Mouse (Mus musculus) large intestine, adult 2 months (tissue): Measurements from ENCODE around the gene Mcrip1. TPM values are rescaled to one million over a fixed set of nuclear protein-coding genes. Genes with fewer than 3 reads are reported as not detected.
"Not testable (repeated sequence)": the region's sequence is repeated elsewhere in the genome, so short reads cannot be mapped to it uniquely, and the experiment has no call there.

Experiments used
- DNase-seq: peaks from one replicate; pipeline ENCODE4 v3.0.0-alpha.2; 2012; ENCODE audit warnings: low read depth, low spot score
- WGBS: fragments of 180-500 bp; shearing (Covaris S2); methylation state at CpG from one replicate; pipeline ENCODE4 v1.1.7; 2018; 5-methylcytosine and 5-hydroxymethylcytosine counted together
- polyA plus RNA-seq: library from polyadenylated mRNA; depleted of rRNA; stranded (reverse); fragments of >200 nt; gene quantifications from 2 replicates; pipeline ENCODE4 v1.2.3, GENCODE M21; 2012; rRNA removed

Mcrip1 gene
- polyA plus RNA-seq = 36.6 and 46.6 TPM in 2 replicates

- DNase-seq = no peak
- WGBS = under 1% methylated on average over 63 of the region's 87 CpGs
Observed at GRCm38 (mm10) chr11:120549168-120549945, at the start of gene Mcrip1. Gene Mcrip1, minus strand, starts transcription at chr11:120549727.

DNA sequence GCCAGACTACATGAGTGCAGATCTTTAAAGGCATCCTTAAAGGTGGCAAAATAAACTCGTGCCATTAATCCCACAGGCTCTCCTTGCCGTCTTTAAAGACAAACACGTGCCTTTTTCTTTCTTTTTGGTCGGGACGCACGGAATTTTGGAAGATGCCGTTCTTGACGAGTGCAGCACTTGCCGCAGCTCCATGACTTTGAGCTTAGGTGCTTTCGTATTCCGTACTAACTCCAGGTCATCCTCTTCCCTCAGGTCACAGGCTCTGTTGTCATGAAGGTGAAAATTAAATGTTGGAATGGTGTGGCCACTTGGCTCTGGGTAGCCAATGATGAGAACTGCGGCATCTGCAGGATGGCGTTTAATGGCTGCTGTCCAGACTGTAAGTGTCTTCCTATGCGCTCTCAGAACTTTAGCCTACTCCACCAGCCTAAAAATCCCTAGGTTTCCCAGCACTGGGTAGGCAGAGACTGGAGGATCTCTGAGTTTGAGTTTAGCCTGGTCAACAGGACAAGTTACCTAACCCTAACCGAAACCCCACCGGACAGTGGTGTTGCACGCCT lies 49.5 kb upstream of the Mcrip1 start:
- WGBS = 39% methylated on average over 17 of the region's 17 CpGs
- no peak for DNase-seq

GRCm38 (mm10) chr11:120598283-120598989 lies 48.9 kb upstream of the Mcrip1 start, which contains the start of the genes Alyref and Anapc11:
Gene Alyref, minus strand, starts transcription at chr11:120598365.
Gene Anapc11, plus strand, starts transcription at chr11:120598421.
- 1% methylated on average over 87 of the region's 88 CpGs for WGBS
- peak; percentile 71 for DNase-seq

DNA sequence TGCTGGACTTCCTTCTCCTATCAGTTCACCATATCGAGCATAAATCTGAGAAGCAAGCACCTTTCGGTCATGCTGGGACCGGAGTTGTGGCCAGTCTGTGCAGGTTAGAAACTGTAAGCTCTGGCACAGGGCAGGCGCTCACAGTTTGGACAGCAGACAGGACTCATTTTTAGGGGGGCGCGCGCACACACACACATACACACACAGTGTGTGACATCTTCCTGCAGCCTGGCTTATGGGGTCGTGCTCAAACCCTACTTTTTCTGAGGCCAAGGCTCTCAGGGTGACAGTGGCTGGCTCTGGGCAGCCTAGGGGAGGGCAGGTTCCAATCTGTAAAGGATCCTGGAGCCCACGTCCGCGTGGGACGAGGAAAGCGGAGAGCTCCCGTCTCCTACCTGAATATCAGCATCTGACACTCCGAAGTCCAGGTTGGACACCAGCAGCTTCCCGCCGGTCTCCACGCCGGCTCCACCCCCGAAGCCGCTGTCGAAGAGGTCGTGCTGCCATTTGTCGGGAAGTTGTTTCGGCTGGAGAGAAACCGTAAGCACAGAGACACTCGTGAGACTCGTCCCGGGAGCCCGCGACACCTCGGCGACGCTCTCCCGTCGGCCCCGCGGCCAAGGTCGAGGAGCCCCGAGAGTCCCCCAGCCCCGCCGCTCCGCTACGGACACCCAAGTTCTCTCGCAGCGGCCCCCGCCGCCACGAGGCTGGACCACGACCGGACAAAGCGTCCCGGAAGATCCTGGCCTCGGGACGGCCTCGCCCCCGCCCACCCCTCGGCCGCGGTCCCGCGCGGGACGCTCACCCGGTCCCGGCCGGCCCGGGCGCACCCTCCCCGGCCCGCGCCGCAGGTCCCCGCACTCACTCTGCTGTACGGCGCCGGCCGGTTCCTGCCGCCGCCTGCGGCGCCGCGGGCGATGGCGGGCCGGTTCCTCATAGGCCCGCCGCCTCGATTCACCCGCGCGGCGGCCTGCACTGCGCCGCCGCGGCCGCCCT lies 48.0 kb upstream of the Mcrip1 start:
- DNase-seq = no peak
- WGBS = 2% methylated on average over 99 of the region's 99 CpGs

- no peak for DNase-seq
- WGBS = 91% methylated on average over 6 of the region's 6 CpGs
Observed at GRCm38 (mm10) chr11:120588531-120588930, 39.0 kb upstream of the Mcrip1 start.

DNA sequence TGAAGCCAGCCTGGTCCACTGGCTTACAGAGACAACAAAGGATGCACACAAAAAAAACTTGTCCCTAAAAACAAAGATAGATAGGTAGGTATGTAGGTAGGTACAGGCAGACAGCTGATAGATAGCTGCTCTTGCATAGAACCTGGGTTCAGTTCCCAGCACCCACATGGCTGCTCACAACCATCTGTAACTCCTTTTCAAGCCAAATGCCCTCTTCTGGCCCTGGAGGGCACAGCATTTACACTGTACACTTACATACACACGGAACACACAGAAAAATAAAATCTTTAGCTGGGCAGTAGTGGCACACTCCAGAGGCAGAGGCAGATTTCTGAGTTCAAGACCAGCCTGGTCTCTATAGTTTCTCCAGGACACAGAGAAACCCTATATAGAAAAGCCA lies 34.4 kb upstream of the Mcrip1 start:
- WGBS = 94% methylated on average over 1 of the region's 1 CpGs
- no peak for DNase-seq

DNA sequence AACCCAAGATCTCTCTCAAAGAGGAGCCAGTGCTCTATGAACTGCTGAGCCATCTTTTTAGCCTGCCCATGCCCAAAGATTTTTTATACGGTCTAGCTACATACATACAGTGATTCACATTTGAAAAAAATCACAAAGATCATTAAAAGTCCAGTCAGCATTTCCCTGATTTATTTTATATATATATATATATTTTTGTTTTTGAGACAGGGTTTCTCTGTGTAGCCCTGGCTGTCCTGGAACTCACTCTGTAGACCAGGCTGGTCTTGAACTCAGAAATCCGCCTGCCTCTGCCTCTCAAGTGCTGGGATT lies 33.4 kb upstream of the Mcrip1 start:
- 96% methylated on average over 2 of the region's 2 CpGs for WGBS
- DNase-seq = not testable (repeated sequence)

DNA sequence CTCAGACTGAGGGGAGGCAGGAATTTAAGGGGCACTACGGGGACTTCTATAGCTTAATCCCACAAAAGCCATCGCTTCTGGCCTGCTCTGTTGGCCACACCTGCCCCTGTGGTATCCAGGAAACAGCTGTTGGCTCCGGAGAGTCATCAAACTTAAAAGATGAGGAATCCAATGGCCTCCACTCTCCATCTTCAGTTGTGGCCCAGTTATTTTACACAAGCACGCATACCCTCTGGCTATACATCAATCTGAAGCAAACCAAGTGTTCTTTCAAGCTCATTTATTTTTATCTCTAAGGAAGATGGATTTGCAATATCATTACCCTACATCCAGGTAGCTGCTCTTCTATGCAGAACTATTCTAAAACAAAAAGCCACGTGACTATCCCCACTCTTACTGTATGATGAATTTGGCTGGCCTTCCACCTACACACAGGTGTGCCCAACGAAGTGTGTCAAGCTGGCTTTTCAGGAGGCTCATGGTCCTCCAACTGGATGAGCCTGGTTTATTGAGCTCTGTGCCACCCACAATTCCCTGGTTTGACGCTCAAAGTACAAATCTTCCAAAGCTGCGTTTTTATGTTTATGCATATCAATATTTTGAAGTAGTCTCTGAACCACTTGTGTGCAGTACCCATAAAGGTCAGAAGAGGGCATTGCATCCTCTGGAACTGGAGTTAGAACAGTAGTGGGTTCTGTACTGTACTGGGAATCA lies 32.9 kb upstream of the Mcrip1 start:
- DNase-seq = no peak
- WGBS = 51% methylated on average over 8 of the region's 8 CpGs

DNA sequence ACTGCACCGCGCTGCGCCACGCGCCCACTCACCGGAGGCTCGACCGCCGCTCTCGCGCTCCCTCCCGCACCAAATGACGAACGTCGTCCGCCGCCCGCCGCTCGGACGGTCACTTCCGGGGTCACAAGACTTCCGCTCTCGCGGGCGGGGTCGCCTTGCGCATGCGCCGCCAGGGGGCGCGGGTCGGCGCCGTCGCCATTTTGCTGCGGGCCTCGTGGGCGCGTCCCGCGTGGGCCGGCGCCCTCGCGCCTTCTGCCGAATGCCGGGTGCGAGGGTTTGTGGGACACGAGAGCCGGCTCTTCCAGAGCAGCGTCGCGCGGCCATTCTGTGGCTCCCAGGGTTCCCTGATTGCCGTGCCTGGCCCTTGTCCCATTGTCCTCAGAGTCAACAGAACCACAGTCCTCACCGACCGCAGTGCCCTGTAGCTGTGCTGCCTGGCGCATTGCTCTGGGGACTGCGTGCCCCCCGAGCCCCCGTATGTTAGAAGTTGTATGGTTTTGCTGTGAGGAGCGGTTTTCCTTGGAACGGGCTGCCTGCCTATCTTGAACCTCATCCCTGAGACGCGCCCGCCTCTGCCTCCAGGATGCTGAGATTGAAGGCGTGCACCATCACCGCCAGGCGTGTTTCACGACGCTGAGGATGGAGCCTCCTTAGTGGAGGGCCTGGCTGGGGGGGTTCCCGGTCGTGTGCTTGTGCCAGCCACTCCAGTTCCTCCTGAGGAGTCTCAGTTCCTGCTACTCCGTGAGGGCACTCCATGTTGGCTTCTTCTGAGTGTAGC lies 32.2 kb upstream of the Mcrip1 start, which contains the start of gene Arhgdia:
Arhgdia (minus strand) TSS at position 135 of the 778 bp plus-strand sequence.
- 2% methylated on average over 75 of the region's 75 CpGs for WGBS
- no peak for DNase-seq

DNA sequence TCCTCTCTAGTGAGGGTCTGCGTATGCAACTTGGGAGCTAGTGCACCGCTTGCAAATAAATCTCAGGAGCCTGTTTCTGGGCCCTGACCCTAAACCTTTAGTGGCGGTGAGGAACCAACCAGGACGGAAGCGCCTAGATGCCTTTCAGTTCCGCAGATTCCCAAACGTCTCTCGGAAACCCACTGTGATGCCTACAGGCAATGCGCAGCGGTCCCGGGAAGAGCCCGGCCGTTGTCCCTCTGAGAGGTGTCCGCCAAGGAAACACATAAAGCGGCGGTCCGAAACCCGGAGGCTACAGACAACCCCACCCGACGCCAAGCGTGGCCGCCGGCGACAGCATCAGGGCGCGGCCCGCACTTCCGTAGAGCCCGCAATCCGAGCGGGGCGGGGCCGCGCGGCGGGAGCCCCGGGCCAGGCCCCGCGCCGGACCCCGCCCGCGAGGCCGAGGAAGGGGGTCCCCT lies 31.4 kb upstream of the Mcrip1 start:
- WGBS = under 1% methylated on average over 43 of the region's 44 CpGs
- no peak for DNase-seq

DNA sequence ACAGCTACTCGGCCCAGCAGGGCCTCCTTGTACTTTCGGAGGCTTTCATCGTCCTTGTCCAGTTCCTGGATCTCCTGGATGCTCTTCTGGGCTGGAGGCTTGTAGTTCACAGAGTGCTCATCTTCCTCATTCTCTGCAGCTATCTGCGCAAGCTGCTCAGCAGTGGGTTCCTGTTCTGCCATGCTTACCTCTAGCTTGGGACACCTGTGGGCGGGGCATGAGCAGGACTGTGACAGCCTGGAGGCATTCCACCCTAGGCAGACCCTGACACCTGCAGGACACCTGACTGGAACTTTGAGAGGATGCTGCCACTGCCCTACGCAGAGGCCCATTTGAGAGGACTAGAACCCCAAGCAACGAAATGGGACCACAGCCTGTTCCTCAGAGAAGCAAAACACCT lies 30.7 kb upstream of the Mcrip1 start:
- 22% methylated on average over 7 of the region's 7 CpGs for WGBS
- DNase-seq = no peak

GRCm38 (mm10) chr11:120579316-120580107 lies 30.0 kb upstream of the Mcrip1 start:
- DNase-seq = no peak
- WGBS = 55% methylated on average over 15 of the region's 15 CpGs

GRCm38 (mm10) chr11:120578694-120579243 lies 29.2 kb upstream of the Mcrip1 start:
- no peak for DNase-seq
- 88% methylated on average over 11 of the region's 11 CpGs for WGBS

GRCm38 (mm10) chr11:120578024-120578693 lies 28.6 kb upstream of the Mcrip1 start:
- DNase-seq = no peak
- 59% methylated on average over 10 of the region's 10 CpGs for WGBS

DNA sequence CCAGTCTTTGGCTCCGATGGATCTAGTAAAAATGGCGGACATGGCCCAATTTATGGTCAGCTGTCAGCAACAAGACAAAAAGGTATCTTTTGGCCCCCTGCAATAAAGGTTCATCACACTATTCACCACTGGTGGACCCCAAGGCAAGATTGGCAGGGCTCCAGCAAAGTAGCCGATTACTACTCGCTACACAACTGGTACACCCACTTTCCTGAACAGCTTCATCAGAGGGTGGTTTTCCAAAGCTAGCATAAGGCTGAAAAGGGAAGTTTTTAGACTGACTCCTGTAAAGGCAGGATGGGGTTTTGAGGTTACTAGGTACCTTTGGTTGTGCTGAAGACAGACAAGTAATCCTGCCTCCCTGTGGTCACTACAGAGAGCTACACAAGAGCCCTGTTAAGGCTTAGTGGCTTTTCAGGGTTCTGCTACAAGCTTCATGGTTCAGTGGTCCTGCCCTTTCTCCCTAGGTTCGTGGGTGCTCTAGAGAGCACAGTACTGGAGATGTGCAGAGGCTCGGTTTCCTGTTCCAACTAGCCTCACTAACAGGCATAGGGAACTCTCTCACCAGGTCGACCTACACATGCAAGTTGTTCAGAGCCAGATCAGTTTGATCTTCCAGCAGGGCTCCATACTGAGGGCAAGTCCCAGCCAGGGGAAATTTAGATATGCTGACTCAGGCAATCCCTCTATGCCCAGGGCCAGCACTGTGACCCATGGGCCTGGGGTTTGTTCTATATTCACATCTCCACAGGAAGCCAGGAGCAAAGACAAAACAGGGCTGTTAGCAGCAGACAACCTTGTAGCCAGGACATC lies 27.9 kb upstream of the Mcrip1 start:
- 67% methylated on average over 7 of the region's 7 CpGs for WGBS
- no peak for DNase-seq
